Mouse (Mus musculus) left cerebral cortex, adult 8-10 months (tissue): Measurements from ENCODE around the gene Wdr19. TPM values are rescaled to one million over a fixed set of nuclear protein-coding genes. Genes with fewer than 3 reads are reported as not detected.
A peak's percentile ranks its signal among the peaks of the same experiment; 100 is the strongest.

ENCODE experiments used
- DNase-seq, 2 experiments: peaks; one replicate each; pipeline ENCODE4 v3.0.0; 2022; ENCODE audit warnings: low spot score in 2 of 2
- total RNA-seq, 4 experiments: library from RNA; stranded (reverse); gene quantifications; 2 replicates each; pipeline ENCODE4 v1.2.4; 2022

The Wdr19 gene
- total RNA-seq, result 10 to 100 TPM; 20.5 to 23.6 (median 22.8) TPM

- peak; percentile 91 to 100 for DNase-seq
Observed at GRCm38 (mm10) chr5:65199346-65200128, at the start of gene Wdr19. Wdr19 (plus strand) TSS chr5:65199696.

- no peak for DNase-seq
Observed at GRCm38 (mm10) chr5:65149706-65150105, 49.8 kb upstream of the Wdr19 start.

- DNase-seq, result no peak
Observed at GRCm38 (mm10) chr5:65150376-65150955, 49.0 kb upstream of the Wdr19 start.

- no peak for DNase-seq
Observed at GRCm38 (mm10) chr5:65151276-65151675, 48.2 kb upstream of the Wdr19 start.

- no peak for DNase-seq
Observed at GRCm38 (mm10) chr5:65151767-65152166, 47.7 kb upstream of the Wdr19 start.

GRCm38 (mm10) chr5:65154287-65154686, 45.2 kb upstream of the Wdr19 start:
- DNase-seq, result no peak

GRCm38 (mm10) chr5:65156853-65157252, 42.6 kb upstream of the Wdr19 start:
- DNase-seq, result no peak

- no peak for DNase-seq
Observed at GRCm38 (mm10) chr5:65157412-65158381, 41.8 kb upstream of the Wdr19 start.

- no peak for DNase-seq
Observed at GRCm38 (mm10) chr5:65158696-65159305, 40.7 kb upstream of the Wdr19 start.

GRCm38 (mm10) chr5:65163001-65163400, 36.5 kb upstream of the Wdr19 start:
- no peak for DNase-seq

- DNase-seq, result no peak
Observed at GRCm38 (mm10) chr5:65163489-65164092, 35.9 kb upstream of the Wdr19 start.

- DNase-seq, result no peak
Observed at GRCm38 (mm10) chr5:65170206-65170605, 29.3 kb upstream of the Wdr19 start.

GRCm38 (mm10) chr5:65175035-65175917, 24.2 kb upstream of the Wdr19 start:
- peak; percentile 45 to 83 for DNase-seq

- no peak for DNase-seq
Observed at GRCm38 (mm10) chr5:65175918-65176484, 23.5 kb upstream of the Wdr19 start.

GRCm38 (mm10) chr5:65177026-65177514, 22.4 kb upstream of the Wdr19 start:
- no peak for DNase-seq

- no peak for DNase-seq
Observed at GRCm38 (mm10) chr5:65178477-65178876, 21.0 kb upstream of the Wdr19 start.

- DNase-seq, result no peak
Observed at GRCm38 (mm10) chr5:65181160-65181793, 18.2 kb upstream of the Wdr19 start.

- no peak for DNase-seq
Observed at GRCm38 (mm10) chr5:65181794-65182169, 17.7 kb upstream of the Wdr19 start.

GRCm38 (mm10) chr5:65182268-65182667, 17.2 kb upstream of the Wdr19 start:
- DNase-seq, result no peak
